Mouse (Mus musculus) cortical plate, adult 2 months (tissue): ENCODE results near the gene Recql.

Experiments used
- CTCF ChIP-seq: fragments of 200-500 bp; IDR thresholded peaks from 2 replicates; pipeline ENCODE4 v1.5.1; 2011; ENCODE audit warnings: mild to moderate bottlenecking, control low read depth, low read length; ENCODE audit not compliant: insufficient read depth; ENCODE audit errors: extremely low read depth
- POLR2A ChIP-seq: fragments of 200-500 bp; IDR thresholded peaks from 2 replicates; pipeline ENCODE4 v1.6.1; 2011; ENCODE audit warnings: mild to moderate bottlenecking, low read length, control low read depth; ENCODE audit not compliant: insufficient read depth; ENCODE audit errors: extremely low read depth

DNA sequence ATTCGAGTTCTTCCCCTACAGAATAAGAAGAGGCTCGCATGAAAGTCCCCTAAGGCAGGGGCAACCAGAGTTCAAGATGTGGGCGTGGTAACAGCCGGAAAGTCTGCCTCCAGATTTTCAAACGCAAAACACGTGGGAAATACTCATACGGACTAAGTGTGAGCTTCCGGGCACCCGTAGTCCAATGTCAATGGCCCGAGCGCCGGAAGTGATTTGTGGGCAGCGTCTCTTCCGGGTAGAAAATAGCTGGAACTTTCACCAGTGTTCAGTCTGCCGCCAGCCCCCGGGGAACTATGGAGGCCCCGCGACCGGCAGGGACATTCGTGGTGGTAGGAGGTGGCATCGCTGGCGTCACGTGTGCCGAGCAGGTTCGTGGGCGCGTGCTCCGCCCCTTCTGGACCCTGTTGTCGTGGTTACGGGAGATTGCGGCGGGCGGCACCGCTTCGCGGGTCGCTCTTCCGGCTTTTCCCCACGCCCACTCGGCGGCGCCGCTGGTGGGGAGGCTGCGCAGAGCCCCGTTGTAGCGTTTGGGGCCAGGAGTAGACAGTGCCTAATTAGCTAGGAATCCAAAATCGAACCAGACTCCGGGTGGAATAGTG, 41.3 kb downstream of the Recql start, which contains the start of gene Pyroxd1:
- TF ChIP-seq POLR2A: peak; percentile 46; the same call in 1 of the 2 replicates
- TF ChIP-seq CTCF: no peak
